Mouse (Mus musculus) spleen, adult 2 months (tissue): Measurements from ENCODE around the gene Rab3c. TPM values are rescaled to one million over a fixed set of nuclear protein-coding genes. Genes with fewer than 3 reads are reported as not detected.

Experiments used
- DNase-seq, 2 experiments: peaks; one replicate each; pipeline versions ENCODE4 v3.0.0 to v3.0.0-alpha.2; 2012 to 2021; ENCODE audit warnings: low spot score in 2 of 2, low read depth in 1 of 2
- H3K27ac ChIP-seq: fragments of 200-500 bp; 2 replicates; pipeline ENCODE4 v1.5.1; 2012; ENCODE audit warnings: low read length, inconsistent platforms; ENCODE audit not compliant: insufficient read depth
- H3K27me3 ChIP-seq: fragments of 200-500 bp; 2 replicates; pipeline ENCODE4 v1.6.1; 2012; ENCODE audit warnings: mild to moderate bottlenecking, moderate library complexity, low read length, inconsistent platforms; ENCODE audit not compliant: control insufficient read depth, insufficient read depth
- H3K36me3 ChIP-seq: fragments of 200-500 bp; 2 replicates; pipeline ENCODE4 v1.6.1; 2012; ENCODE audit warnings: mild to moderate bottlenecking, low read length, inconsistent platforms; ENCODE audit not compliant: control insufficient read depth, insufficient read depth
- H3K4me1 ChIP-seq: fragments of 200-500 bp; 2 replicates; pipeline ENCODE4 v1.6.1; 2011; ENCODE audit warnings: inconsistent platforms; ENCODE audit not compliant: control insufficient read depth, insufficient read depth, insufficient read length
- H3K4me3 ChIP-seq: fragments of 200-500 bp; 2 replicates; pipeline ENCODE4 v1.5.1; 2011; ENCODE audit warnings: mild to moderate bottlenecking, inconsistent platforms; ENCODE audit not compliant: insufficient read depth, insufficient read length; ENCODE audit errors: extremely low read depth
- CTCF ChIP-seq: fragments of 200-500 bp; IDR thresholded peaks from 2 replicates; pipeline ENCODE4 v1.5.1; 2011; ENCODE audit warnings: mild to moderate bottlenecking, inconsistent platforms; ENCODE audit not compliant: insufficient read depth, insufficient read length, insufficient replicate concordance; ENCODE audit errors: extremely low read depth
- POLR2A ChIP-seq: fragments of 200-500 bp; IDR thresholded peaks from 2 replicates; pipeline ENCODE4 v1.6.1; 2011; ENCODE audit warnings: low read depth, low read length, inconsistent platforms
- WGBS: fragments of 180-500 bp; shearing (Covaris S2); methylation state at CpG from one replicate; pipeline ENCODE4 v1.1.7; 2018; 5-methylcytosine and 5-hydroxymethylcytosine counted together
- polyA plus RNA-seq: library from polyadenylated mRNA; depleted of rRNA; stranded (reverse); fragments of >200 nt; gene quantifications from 2 replicates; pipeline ENCODE4 v1.2.3, GENCODE M21; 2012

Rab3c gene
- polyA plus RNA-seq, 1 experiment, result not detected

DNA sequence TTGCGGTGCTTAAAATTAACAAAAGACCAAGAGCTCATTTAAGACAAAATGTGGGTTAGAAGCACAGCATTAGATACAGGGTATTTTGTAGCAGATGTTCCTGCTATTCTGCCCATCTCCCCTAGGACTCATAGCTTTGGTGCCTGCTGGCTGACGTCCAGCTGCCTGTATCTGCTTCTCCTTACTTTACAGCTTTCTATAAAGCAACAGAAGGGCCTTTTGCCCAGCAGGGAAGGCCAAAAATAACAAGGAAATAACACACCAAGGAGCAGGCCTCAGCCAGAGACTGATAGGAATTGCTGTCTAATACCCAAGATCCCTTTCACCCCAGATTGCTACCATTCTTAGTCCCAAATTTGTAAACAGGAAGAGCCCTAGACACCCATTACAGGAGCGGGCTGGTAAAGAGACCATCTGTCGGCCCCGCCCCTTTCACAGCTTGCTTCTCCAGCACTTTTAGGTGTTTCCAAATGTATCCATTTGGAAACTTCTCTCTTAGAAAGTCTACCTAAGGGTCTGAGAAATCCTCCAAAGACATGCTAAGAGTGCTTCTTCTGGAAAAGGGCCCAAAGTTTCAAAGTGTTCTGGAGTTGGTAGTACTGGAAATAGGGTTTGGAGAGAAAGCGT lies 183.3 kb downstream of the Rab3c start:
- Histone ChIP-seq H3K4me3 (no peak overlapping the region), H3K27ac (no peak overlapping the region), H3K27me3 (no peaks in the 10 kb centered on the region), H3K4me1 (no peaks in the 10 kb centered on the region), H3K36me3 (no peaks in the 10 kb centered on the region)
- DNase-seq, result no peak
- TF ChIP-seq POLR2A (no peak), CTCF (no peak)
- WGBS, result 92% methylated on average over 6 of the region's 6 CpGs

DNA sequence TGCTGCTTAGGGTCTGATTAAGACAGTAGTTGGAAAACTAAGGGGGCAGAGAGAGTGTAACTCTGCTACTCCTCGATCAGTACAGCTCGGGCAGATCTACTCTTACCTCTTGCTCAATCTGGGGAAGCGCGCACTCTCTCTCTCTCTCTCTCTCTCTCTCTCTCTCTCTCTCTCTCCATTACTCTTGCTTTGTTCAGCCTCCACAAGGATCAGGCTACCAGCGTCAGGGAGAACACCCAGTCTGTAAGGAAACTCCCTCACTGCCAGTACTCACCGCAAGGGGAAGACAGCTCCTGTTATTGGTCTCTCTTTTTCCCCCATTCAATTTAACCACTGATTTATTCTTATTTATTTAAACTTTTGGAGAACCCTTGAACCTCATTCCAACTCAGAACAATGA lies 185.8 kb downstream of the Rab3c start:
- H3K4me3 ChIP-seq, result no peak overlapping the region
- H3K36me3 ChIP-seq, result no peaks in the 10 kb centered on the region
- TF ChIP-seq CTCF, result no peak
- no peak for TF ChIP-seq POLR2A
- no peaks in the 10 kb centered on the region for H3K27me3 ChIP-seq
- H3K4me1 ChIP-seq, result no peaks in the 10 kb centered on the region
- no peak overlapping the region for H3K27ac ChIP-seq
- no peak for DNase-seq
- 87% methylated on average over 6 of the region's 6 CpGs for WGBS

DNA sequence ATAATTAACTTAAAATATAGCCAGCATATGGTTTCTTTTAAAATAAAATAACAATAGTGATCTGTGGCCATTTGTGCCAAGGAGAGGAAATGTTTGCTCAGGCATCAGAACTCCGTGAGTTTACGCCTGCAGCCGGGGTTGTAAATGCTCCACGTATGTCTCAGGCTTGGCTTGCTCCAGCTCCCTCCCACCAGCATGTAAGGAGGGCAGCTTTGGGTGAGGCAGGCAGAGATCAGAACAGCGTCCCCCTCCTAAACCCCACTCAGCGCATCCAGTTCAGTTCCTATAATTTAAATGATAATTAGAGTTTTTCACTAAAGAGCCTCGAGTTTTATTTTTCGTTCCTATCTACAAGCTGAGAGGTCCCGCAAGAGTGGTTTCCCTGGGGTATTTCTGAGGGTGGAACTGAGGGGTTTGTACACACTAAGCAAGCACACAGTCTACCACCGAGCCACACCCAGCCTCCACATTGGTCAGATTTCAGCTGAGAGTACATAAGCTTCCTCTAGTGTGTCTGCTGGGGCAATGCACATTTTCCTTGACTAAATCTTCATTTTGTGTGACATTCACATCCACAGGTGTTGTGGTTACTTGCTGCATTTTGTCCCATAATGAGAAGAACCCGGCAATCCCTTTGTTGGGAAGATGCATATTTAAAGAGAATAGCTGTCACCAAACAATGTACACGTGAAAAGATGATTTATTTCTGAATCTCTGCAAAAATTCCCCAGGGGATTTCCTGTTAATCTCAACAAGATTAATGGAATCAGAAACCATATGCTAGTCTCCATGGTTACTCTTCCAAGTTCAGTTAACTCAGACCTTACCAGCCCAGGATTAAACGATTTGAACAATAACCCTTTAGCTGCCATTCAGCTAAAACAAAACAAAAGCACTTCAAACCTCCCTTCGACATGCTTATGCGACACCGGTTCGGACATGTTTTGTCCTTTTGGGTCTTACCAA lies 186.8 kb downstream of the Rab3c start:
- H3K4me1 ChIP-seq, result no peaks in the 10 kb centered on the region
- 77% methylated on average over 17 of the region's 17 CpGs for WGBS
- H3K27ac ChIP-seq, result no peak overlapping the region
- H3K4me3 ChIP-seq, result no peak overlapping the region
- no peaks in the 10 kb centered on the region for H3K36me3 ChIP-seq
- DNase-seq, result no peak
- no peaks in the 10 kb centered on the region for H3K27me3 ChIP-seq
- TF ChIP-seq POLR2A (no peak), CTCF (no peak)

DNA sequence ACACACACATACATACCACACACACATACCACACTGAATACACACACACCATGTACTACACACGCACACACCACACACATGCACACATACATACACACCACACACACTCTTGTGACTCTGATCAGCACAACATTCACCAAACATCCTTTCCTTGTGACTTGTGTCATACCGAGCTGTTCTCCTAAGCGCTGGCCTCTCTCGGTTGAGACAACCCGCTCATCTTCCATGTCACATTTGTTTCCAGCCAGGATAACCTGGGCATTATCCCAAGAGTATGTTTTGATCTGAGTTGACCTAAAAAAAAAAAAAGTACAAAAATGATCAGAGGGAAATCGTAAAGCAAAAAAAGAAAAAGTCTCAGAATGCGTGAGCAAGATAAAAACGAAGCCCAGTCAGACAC lies 196.8 kb downstream of the Rab3c start:
- Histone ChIP-seq H3K27ac (no peak overlapping the region), H3K4me3 (no peak overlapping the region), H3K4me1 (no peaks in the 10 kb centered on the region), H3K36me3 (no peaks in the 10 kb centered on the region), H3K27me3 (no peaks in the 10 kb centered on the region)
- 93% methylated on average over 8 of the region's 8 CpGs for WGBS
- no peak for TF ChIP-seq POLR2A
- no peak for TF ChIP-seq CTCF
- no peak for DNase-seq

DNA sequence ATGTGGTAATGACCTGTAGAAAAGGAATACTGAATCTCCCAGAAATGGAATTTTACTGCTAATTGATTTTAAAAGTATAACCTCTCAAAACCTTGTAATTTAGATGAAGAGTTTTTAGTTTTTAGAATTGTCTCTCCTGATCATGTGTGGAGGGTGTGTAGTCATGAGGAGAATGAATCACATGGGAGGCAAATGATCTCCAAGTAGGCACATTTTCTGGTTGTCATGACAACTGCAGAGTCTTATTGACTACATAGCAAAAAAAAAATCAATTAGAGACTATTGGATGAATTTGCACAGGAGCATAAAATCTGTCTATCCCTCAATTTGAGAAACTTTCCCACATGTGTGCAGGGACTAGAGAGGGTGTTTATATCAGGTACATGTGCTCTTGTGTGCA lies 199.6 kb downstream of the Rab3c start:
- Histone ChIP-seq H3K27ac (no peak overlapping the region), H3K27me3 (no peaks in the 10 kb centered on the region), H3K4me3 (no peak overlapping the region), H3K36me3 (no peaks in the 10 kb centered on the region), H3K4me1 (no peaks in the 10 kb centered on the region)
- no peak for DNase-seq
- TF ChIP-seq POLR2A (no peak), CTCF (no peak)

DNA sequence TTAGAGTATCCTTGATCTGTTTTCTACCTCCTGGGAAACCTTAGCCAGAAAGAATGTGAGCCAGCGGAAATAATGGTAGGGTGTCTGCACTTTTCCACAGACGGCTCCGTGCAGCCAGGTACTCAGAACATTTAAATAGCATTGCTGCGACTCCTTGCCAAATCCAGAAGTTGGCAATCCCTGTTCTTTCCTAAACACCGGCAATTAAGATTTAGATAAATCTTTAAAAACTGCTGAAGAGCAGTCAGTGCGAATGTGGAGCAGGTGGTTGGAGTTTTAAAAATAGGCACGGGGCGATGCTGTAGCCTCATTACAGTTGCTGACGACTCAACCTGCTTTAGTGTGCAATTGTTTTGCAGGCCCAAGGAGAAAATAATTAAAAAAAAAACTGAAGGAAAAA lies 205.2 kb downstream of the Rab3c start:
- Histone ChIP-seq H3K36me3 (no peaks in the 10 kb centered on the region), H3K4me1 (no peaks in the 10 kb centered on the region), H3K27ac (no peak overlapping the region), H3K27me3 (no peaks in the 10 kb centered on the region), H3K4me3 (no peak overlapping the region)
- 93% methylated on average over 9 of the region's 9 CpGs for WGBS
- TF ChIP-seq CTCF (no peak), POLR2A (no peak)
- DNase-seq, result no peak

DNA sequence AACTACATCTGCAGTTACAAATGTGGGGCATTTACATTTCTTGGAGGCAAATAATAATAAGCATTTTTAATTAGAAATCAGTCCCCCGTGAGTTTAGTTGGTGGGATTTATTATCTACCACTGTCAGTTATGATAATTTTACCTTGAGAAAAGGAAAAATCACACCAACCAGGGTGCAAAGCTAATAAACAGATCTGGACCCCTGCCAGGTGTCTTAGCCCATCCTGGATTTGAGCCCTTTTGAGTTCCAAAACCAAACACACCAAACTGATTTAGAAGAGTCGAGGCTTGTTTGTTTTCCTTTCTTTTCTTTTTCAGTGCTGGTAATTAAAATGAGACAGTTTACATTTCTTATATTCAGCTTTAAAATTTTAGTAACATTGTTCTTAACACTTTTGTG lies 206.6 kb downstream of the Rab3c start:
- Histone ChIP-seq H3K4me3 (no peak overlapping the region), H3K4me1 (no peaks in the 10 kb centered on the region), H3K27ac (no peak overlapping the region), H3K27me3 (no peaks in the 10 kb centered on the region), H3K36me3 (no peaks in the 10 kb centered on the region)
- DNase-seq, result no peak
- TF ChIP-seq CTCF (no peak), POLR2A (no peak)
- WGBS, result 73% methylated on average over 2 of the region's 2 CpGs
